Mouse (Mus musculus) adipocyte (in vitro differentiated cells): ENCODE measurements around the gene Plxna4.
A peak's percentile ranks its signal among the peaks of the same experiment; 100 is the strongest.

Experiments used
- DNase-seq: peaks from one replicate; pipeline ENCODE4 v3.0.0-alpha.2; 2016; ENCODE audit warnings: low spot score

The Plxna4 gene

GRCm38 (mm10) chr6:32251674-32252073 lies 336.3 kb downstream of the Plxna4 start:
- no peak for DNase-seq

- no peak for DNase-seq
These were observed 342.0 kb downstream of the Plxna4 start for GRCm38 (mm10) chr6:32246036-32246435.

- no peak for DNase-seq
These were observed 345.0 kb downstream of the Plxna4 start for GRCm38 (mm10) chr6:32243040-32243439.

GRCm38 (mm10) chr6:32231383-32231782 lies 356.6 kb downstream of the Plxna4 start:
- no peak for DNase-seq

- no peak for DNase-seq
These were observed 361.4 kb downstream of the Plxna4 start for GRCm38 (mm10) chr6:32226636-32227035.

GRCm38 (mm10) chr6:32224007-32224703 lies 363.8 kb downstream of the Plxna4 start:
- DNase-seq: no peak

GRCm38 (mm10) chr6:32220765-32221164 lies 367.2 kb downstream of the Plxna4 start:
- DNase-seq: no peak

- DNase-seq: no peak
These were observed 369.4 kb downstream of the Plxna4 start for GRCm38 (mm10) chr6:32218544-32218943.

GRCm38 (mm10) chr6:32212439-32212838 lies 375.6 kb downstream of the Plxna4 start:
- no peak for DNase-seq

GRCm38 (mm10) chr6:32210139-32210538 lies 377.9 kb downstream of the Plxna4 start:
- no peak for DNase-seq

GRCm38 (mm10) chr6:32208951-32209350 lies 379.0 kb downstream of the Plxna4 start:
- no peak for DNase-seq

GRCm38 (mm10) chr6:32204253-32204652 lies 383.7 kb downstream of the Plxna4 start:
- DNase-seq: no peak

GRCm38 (mm10) chr6:32203389-32203788 lies 384.6 kb downstream of the Plxna4 start:
- DNase-seq: no peak

- no peak for DNase-seq
These were observed 385.3 kb downstream of the Plxna4 start for GRCm38 (mm10) chr6:32202664-32203192.

- DNase-seq: no peak
These were observed 386.5 kb downstream of the Plxna4 start for GRCm38 (mm10) chr6:32201506-32201905.

GRCm38 (mm10) chr6:32199616-32200015 lies 388.4 kb downstream of the Plxna4 start:
- no peak for DNase-seq

GRCm38 (mm10) chr6:32196913-32197312 lies 391.1 kb downstream of the Plxna4 start:
- DNase-seq: no peak

GRCm38 (mm10) chr6:32193046-32193445 lies 394.9 kb downstream of the Plxna4 start:
- DNase-seq: no peak

GRCm38 (mm10) chr6:32184402-32184985 lies 403.5 kb downstream of the Plxna4 start:
- no peak for DNase-seq

- DNase-seq: no peak
These were observed 404.3 kb downstream of the Plxna4 start for GRCm38 (mm10) chr6:32183651-32184185.

GRCm38 (mm10) chr6:32180012-32180358 lies 408.0 kb downstream of the Plxna4 start:
- no peak for DNase-seq

GRCm38 (mm10) chr6:32179346-32180011 lies 408.5 kb downstream of the Plxna4 start:
- DNase-seq: peak; percentile 5

- no peak for DNase-seq
These were observed 410.1 kb downstream of the Plxna4 start for GRCm38 (mm10) chr6:32177905-32178304.
